Mouse (Mus musculus): ENCODE results near the gene Fxyd6. TPM values are rescaled to one million over a fixed set of nuclear protein-coding genes. Genes with fewer than 3 reads are reported as not detected.
A peak's percentile ranks its signal among the peaks of the same experiment; 100 is the strongest.

The Fxyd6 gene
- total RNA-seq (2012; rRNA removed) (0.08 TPM in 1 of 2 replicates, not detected in the other), total RNA-seq (2014; rRNA removed) (not detected in 2 replicates), polyA plus RNA-seq (2012; ENCODE audit: insufficient read length, low read depth) (not detected in 2 replicates)

- no peak within 1 kb of the TSS for H3K9ac ChIP-seq (ENCODE audit: insufficient read depth, low read depth)
- peaks cover 84% of the 10 kb centered on the region for H3K27me3 ChIP-seq (replicated peaks)
- no peaks in the 10 kb centered on the region for H3K4me1 ChIP-seq (ENCODE audit: control insufficient read depth in 1 of 2, insufficient read depth in 2 of 2)
- H3K27ac ChIP-seq (ENCODE audit: insufficient read depth, low read depth) = no peak within 1 kb of the TSS
- H3K79me2 ChIP-seq (replicated peaks; ENCODE audit: control insufficient read depth, extremely low read depth, insufficient read depth, poor library complexity, severe bottlenecking) = no peaks in the 10 kb centered on the region
- peaks cover 4% of the 10 kb centered on the region for H3K9me3 ChIP-seq (replicated peaks; ENCODE audit: low read length)
- H3K4me3 ChIP-seq (replicated peaks in 1 of 3; ENCODE audit: low read depth in 2 of 3, low read length in 2 of 3, poor library complexity in 1 of 3) = no peak within 1 kb of the TSS
- TF ChIP-seq CTCF (conservative IDR thresholded peaks at IDR 0.05 in 1 of 2, IDR thresholded peaks at IDR 0.05 in 1 of 2; ENCODE audit: low read depth in 2 of 2, low read length in 2 of 2) = no peak
- TF ChIP-seq MXI1 (IDR thresholded peaks at IDR 0.05; ENCODE audit: low read depth, low read length) = no peak
- TF ChIP-seq HCFC1 (IDR thresholded peaks at IDR 0.05; ENCODE audit: low read depth, low read length) = no peak
- TF ChIP-seq E2F4 (IDR thresholded peaks at IDR 0.05; ENCODE audit: insufficient replicate concordance, low read depth, low read length) = no peak
- TF ChIP-seq MEF2A (IDR thresholded peaks at IDR 0.05; ENCODE audit: borderline replicate concordance, low read depth, low read length) = no peak
- TF ChIP-seq ETS1 (conservative IDR thresholded peaks at IDR 0.05; ENCODE audit: low read depth, low read length) = no peak
- TF ChIP-seq ZKSCAN1 (IDR thresholded peaks at IDR 0.05; ENCODE audit: borderline replicate concordance, low read depth, low read length) = no peak
- TF ChIP-seq MYC (IDR thresholded peaks at IDR 0.05; ENCODE audit: low read depth, low read length) = no peak
- H3K4me2 ChIP-seq (ENCODE audit: insufficient read depth, low read depth, poor library complexity, severe bottlenecking) = peak within 1 kb of the TSS; percentile 33
- no peaks in the 10 kb centered on the region for H3K36me3 ChIP-seq (replicated peaks in 1 of 2; ENCODE audit: control insufficient read depth in 1 of 2, insufficient read depth in 1 of 2, low read length in 1 of 2)
- in situ Hi-C loops (cut with MboI; ENCODE audit: low pct_ligation_motif_present, low pct_unique_long_range_greater_than_20kb, low sequenced_read_pairs) (no loop called here), dilution Hi-C loops (cut with MboI; ENCODE audit: extremely low pct_ligation_motif_present, extremely low pct_unique_long_range_greater_than_20kb, low sequenced_read_pairs) (no loop called here)
- DNase-seq (ENCODE audit: extremely low read depth) = no peak
These were observed at the start of gene Fxyd6 for GRCm38 (mm10) chr9:45370117-45370561. TSS of gene Fxyd6 (plus strand) at chr9:45370185.

GRCm38 (mm10) chr9:45321465-45321864, 48.5 kb upstream of the Fxyd6 start:
- dilution Hi-C loops (cut with MboI; ENCODE audit: extremely low pct_ligation_motif_present, extremely low pct_unique_long_range_greater_than_20kb, low sequenced_read_pairs) = no loop called here
- Histone ChIP-seq H3K4me2 (ENCODE audit: insufficient read depth, low read depth, poor library complexity, severe bottlenecking) (no peak overlapping the region), H3K79me2 (replicated peaks; ENCODE audit: control insufficient read depth, extremely low read depth, insufficient read depth, poor library complexity, severe bottlenecking) (no peaks in the 10 kb centered on the region), H3K27ac (ENCODE audit: insufficient read depth, low read depth) (no peak overlapping the region), H3K9me3 (replicated peaks; ENCODE audit: low read length) (no peaks in the 10 kb centered on the region), H3K4me1 (ENCODE audit: control insufficient read depth in 1 of 2, insufficient read depth in 2 of 2) (peaks cover 0 to 4% of the 10 kb centered on the region in 2 experiments; a peak in 1 of 4 replicates), H3K4me3 (replicated peaks in 1 of 3; ENCODE audit: low read depth in 2 of 3, low read length in 2 of 3, poor library complexity in 1 of 3) (no peak overlapping the region), H3K36me3 (replicated peaks in 1 of 2; ENCODE audit: control insufficient read depth in 1 of 2, insufficient read depth in 1 of 2, low read length in 1 of 2) (no peaks in the 10 kb centered on the region), H3K9ac (ENCODE audit: insufficient read depth, low read depth) (no peak overlapping the region), H3K27me3 (replicated peaks) (peaks cover 65% of the 10 kb centered on the region)
- no peak for DNase-seq (ENCODE audit: extremely low read depth)
- TF ChIP-seq GABPA (IDR thresholded peaks at IDR 0.05; ENCODE audit: insufficient replicate concordance, low read depth, low read length) (no peak), USF2 (conservative IDR thresholded peaks at IDR 0.05; ENCODE audit: low read depth, low read length) (no peak), MEF2A (IDR thresholded peaks at IDR 0.05; ENCODE audit: borderline replicate concordance, low read depth, low read length) (no peak), EP300 (IDR thresholded peaks at IDR 0.05; ENCODE audit: low read length) (no peak), MYC (IDR thresholded peaks at IDR 0.05; ENCODE audit: low read depth, low read length) (no peak), JUN (IDR thresholded peaks at IDR 0.05; ENCODE audit: insufficient read depth, low read depth, low read length) (no peak), CHD1 (IDR thresholded peaks at IDR 0.05; ENCODE audit: low read depth, low read length) (no peak), MAX (IDR thresholded peaks at IDR 0.05; ENCODE audit: low read length) (no peak), CTCF (conservative IDR thresholded peaks at IDR 0.05 in 1 of 2, IDR thresholded peaks at IDR 0.05 in 1 of 2; ENCODE audit: low read depth in 2 of 2, low read length in 2 of 2) (no peak)
- in situ Hi-C loops (cut with MboI; ENCODE audit: low pct_ligation_motif_present, low pct_unique_long_range_greater_than_20kb, low sequenced_read_pairs) = no loop called here

Measured in CH12.LX (cell line).